Mouse (Mus musculus) embryonic facial prominence, embryonic 10.5 days (tissue): Measurements from ENCODE around the gene Obsl1. TPM values are rescaled to one million over a fixed set of nuclear protein-coding genes. Genes with fewer than 3 reads are reported as not detected.
A peak's percentile ranks its signal among the peaks of the same experiment; 100 is the strongest.

Experiments
- DNase-seq: peaks from one replicate; pipeline ENCODE4 v3.0.0-alpha.2; 2017; ENCODE audit warnings: low spot score
- H3K27ac ChIP-seq: fragments of 300-500 bp; sonication (generic); replicated peaks from 2 replicates; pipeline ENCODE4 v1.5.1; 2016; ENCODE audit warnings: mild to moderate bottlenecking
- H3K27me3 ChIP-seq: fragments of 300-500 bp; sonication (generic); replicated peaks from 2 replicates; pipeline ENCODE4 v1.6.1; 2016; ENCODE audit warnings: low read depth, mild to moderate bottlenecking; ENCODE audit not compliant: poor library complexity, severe bottlenecking
- H3K36me3 ChIP-seq: fragments of 300-500 bp; sonication (generic); replicated peaks from 2 replicates; pipeline ENCODE4 v1.6.1; 2016; ENCODE audit warnings: mild to moderate bottlenecking, moderate library complexity
- H3K4me1 ChIP-seq: fragments of 300-500 bp; sonication (generic); 2 replicates; pipeline ENCODE4 v1.6.1; 2016
- H3K4me3 ChIP-seq: fragments of 300-500 bp; sonication (generic); 2 replicates; pipeline ENCODE4 v1.5.1; 2016; ENCODE audit warnings: mild to moderate bottlenecking, moderate library complexity
- H3K9me3 ChIP-seq: fragments of 300-500 bp; sonication (generic); 2 replicates; pipeline ENCODE4 v1.6.1; 2016; ENCODE audit warnings: mild to moderate bottlenecking
- WGBS: fragments of 180-500 bp; shearing (Covaris S2); methylation state at CpG from one replicate; pipeline ENCODE4 v1.1.7; 2016; 5-methylcytosine and 5-hydroxymethylcytosine counted together
- polyA plus RNA-seq: library from polyadenylated mRNA; unstranded; fragments of >200 nt; fragmentation: Nextera tagmentation; extraction: Ambion mirVana; gene quantifications from 2 replicates; pipeline ENCODE4 v1.2.1, GENCODE M21; 2016

The Obsl1 gene
- polyA plus RNA-seq, 1 experiment from 2014 or later, result 57.9 TPM

DNA sequence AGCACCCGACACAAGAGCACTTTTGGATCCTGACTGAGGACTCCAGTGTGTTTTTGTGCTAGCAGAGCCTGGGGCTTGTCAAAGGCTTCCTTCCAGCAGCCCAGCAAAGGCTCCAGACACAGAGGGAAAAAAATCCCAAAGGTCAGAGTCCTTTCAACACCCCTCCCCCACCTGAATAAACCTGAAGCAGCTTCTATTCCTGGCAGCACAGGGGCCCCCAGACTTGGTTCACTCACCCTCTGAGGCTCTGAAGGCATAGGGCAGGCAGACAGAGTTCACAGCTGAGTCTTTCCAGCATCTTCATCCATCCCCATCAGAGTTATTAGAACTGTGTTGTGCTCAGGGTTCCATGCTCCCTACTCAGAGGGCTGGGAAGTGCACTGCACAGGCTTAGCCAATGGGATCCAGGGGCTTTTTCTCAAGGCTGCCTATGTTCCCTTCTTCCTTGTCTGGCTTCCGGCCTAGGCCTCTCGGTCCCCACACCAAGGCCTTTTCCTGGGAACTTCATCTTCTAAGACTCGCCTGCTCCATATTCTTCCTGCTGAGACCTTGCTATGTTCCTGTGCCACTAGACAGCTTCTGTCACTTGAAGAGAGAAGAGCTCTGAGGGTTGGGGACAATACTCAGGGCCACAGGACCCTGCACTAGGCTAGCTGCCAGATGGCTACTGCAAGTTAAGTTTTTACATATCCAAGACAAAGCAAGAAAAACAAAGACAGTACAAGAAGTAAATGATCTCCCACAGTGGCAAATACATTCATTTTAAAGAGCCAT is 5.4 kb upstream of the Obsl1 start:
- H3K4me3 ChIP-seq, result 0 out of 2 replicates have a peak overlapping the region, but pooled peaks have one; percentile 3
- H3K27me3 ChIP-seq, result peaks cover 30% of the 10 kb centered on the region
- WGBS, result 47% methylated on average over 4 of the region's 4 CpGs
- peak overlapping the region; percentile 80 for H3K27ac ChIP-seq
- H3K36me3 ChIP-seq, result no peaks in the 10 kb centered on the region
- H3K4me1 ChIP-seq, result peaks cover 42% of the 10 kb centered on the region
- peak; percentile 41 for DNase-seq
- H3K9me3 ChIP-seq, result no peaks in the 10 kb centered on the region

DNA sequence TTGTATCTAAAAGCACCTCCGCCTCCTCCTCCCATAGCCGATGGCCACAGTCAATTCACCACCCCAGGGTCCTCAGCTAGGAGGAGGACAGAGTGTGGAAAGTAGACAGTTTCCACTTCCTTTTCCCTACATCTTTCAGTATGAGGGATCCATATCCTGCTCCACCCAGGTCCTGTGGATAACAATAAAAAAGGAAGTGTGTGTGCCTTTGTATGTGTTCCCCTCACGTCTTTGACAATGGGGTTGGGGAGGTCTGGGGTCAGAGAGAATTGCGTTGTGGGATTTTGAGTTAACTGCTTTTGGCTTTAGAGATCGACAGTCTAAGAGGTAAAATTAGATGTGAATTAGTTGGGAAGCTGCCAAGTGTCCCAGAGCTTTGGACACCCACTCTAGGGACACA is 3.9 kb upstream of the Obsl1 start:
- Histone ChIP-seq H3K36me3 (no peaks in the 10 kb centered on the region), H3K9me3 (no peaks in the 10 kb centered on the region), H3K27ac (no peak overlapping the region), H3K4me1 (peaks cover 55% of the 10 kb centered on the region), H3K4me3 (no peak overlapping the region), H3K27me3 (peaks cover 33% of the 10 kb centered on the region)
- no peak for DNase-seq
- WGBS, result 79% methylated on average over 5 of the region's 5 CpGs

DNA sequence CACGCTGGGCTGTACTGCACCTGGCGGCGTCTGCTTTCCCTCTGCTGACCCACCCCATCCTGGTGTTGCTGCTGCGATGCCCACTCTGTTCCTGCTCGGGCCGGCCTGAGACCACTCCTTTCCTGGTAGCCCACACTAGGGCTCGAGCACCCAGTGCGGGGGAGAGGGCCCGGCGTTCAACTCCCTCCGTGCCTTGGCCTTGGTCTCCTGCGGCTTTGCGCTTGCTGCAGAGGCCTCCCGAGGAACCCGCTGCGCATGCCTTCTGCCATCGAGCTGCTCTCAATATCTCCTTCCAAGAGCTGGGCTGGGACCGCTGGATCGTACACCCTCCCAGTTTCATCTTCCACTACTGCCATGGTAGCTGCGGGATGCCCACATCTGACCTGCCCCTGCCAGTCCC is 3.3 kb upstream of the Obsl1 start:
- Histone ChIP-seq H3K4me3 (no peak overlapping the region), H3K27me3 (peaks cover 34% of the 10 kb centered on the region), H3K4me1 (peaks cover 61% of the 10 kb centered on the region), H3K27ac (no peak overlapping the region), H3K36me3 (no peaks in the 10 kb centered on the region), H3K9me3 (no peaks in the 10 kb centered on the region)
- peak; percentile 8 for DNase-seq
- 56% methylated on average over 20 of the region's 20 CpGs for WGBS

DNA sequence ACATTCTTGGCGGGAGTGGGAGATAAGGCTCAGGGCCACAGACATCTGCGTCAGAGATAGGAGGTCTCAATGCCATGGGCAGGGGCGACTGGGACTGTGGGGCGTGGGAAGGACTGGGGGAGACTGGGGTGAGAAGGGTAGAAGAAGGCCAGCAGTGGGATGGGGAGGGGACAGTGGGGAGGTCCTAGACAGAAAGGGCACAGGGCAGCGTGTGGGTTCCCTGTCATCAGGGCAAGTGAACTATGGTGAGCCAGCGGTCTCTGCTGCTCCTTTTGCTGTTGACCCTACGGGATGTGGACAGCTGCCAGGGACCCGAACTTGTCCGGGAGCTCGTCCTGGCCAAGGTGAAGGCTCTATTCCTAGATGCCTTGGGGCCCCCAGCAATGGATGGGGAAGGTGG is 754 bp upstream of the Obsl1 start, which contains the start of gene Inha:
Inha (plus strand) TSS at position 72 of the 400 bp plus-strand sequence.
- peaks cover 50% of the 10 kb centered on the region for H3K27me3 ChIP-seq

DNA sequence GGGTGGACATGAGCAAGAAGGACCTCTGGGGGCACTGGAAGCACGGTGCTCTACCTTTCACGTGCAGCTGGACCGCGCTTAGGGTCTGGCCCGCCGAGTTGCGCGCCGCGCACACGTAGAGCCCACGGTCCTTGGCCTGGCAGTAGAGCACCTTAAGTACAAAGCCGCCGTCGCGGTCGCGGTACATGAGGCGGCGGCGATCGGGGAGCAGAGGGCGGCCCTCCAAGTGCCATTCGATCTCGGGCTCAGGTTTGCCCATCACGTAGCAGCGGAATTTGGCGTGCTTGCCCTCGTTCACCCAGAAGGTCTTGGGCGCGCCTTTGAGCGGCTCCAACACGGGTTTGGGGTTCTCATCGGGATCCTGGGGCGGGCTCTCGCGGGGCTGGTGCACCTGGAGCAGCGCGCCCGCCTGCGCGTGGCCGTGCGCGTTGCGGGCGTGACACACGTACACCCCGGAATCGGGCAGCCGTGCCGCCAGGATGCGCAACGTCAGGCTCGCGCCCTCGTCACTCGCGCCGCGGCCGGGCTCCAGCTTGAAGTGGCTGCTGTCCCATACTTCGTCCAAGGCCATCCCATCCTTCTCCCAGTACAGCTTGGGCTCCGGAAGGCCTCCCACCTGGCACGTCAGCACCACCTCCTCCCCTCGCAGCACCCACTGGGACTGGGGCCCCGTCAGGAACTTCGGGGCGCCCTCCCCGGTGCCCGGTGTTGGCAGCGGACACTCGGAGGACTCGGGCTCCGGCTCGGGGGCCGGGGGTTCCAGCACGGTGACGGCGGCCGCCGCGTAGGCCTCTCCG is 895 bp downstream of the Obsl1 start:
- Histone ChIP-seq H3K4me1 (peaks cover 62% of the 10 kb centered on the region), H3K9me3 (no peaks in the 10 kb centered on the region), H3K4me3 (peak overlapping the region; percentile 94), H3K27me3 (peaks cover 50% of the 10 kb centered on the region), H3K27ac (peak overlapping the region; percentile 97), H3K36me3 (peaks cover 36% of the 10 kb centered on the region)
- peak; percentile 78 for DNase-seq
- WGBS, result under 1% methylated on average over 84 of the region's 84 CpGs

More for the DNA sequence above, 754 bp upstream of the Obsl1 start, which contains the start of gene Inha:
- no peaks in the 10 kb centered on the region for H3K9me3 ChIP-seq
- WGBS, result 75% methylated on average over 10 of the region's 10 CpGs
- no peak for DNase-seq
- H3K27ac ChIP-seq, result peak within 1 kb of the TSS; percentile 97
- peak within 1 kb of the TSS; percentile 94 for H3K4me3 ChIP-seq
- H3K36me3 ChIP-seq, result peaks cover 20% of the 10 kb centered on the region
- peaks cover 77% of the 10 kb centered on the region for H3K4me1 ChIP-seq

DNA sequence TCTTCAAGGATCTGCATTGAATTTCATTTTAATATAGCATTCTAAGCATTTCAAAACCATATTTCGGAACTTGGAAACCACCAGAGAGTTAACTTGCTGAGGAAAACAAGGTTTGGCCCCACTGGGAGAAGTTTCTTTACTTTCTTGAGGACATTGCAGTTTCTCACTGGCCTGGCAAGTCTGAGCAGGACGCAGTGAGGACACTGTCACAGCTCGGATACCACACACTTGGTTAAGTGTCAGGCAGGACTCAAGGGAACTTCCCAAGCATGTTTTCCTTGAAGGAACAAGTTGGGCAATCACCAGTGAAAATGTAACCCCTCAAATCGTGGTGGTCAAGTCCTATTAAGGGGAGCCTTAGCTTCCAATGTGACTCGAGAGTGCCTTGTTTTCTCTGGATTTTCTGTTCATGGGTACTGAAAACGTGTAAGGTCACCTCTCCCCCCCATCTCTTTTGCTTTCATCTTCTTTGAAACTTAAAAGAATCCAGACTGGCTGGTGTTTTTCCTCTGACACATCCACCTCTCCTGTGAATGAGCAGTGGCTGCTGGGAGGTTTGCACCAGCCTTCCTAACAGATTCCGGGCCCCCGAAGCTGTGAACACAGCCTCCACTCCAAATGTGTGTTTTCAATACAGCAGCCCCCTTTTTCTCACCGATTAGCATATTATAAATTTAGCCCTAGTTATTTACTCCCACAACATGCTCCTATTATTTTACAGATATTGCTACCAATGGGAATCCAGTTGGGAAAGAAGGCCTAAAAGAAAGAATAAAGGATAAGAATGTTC is 1.8 kb downstream of the Obsl1 start:
- H3K9me3 ChIP-seq, result no peaks in the 10 kb centered on the region
- H3K4me1 ChIP-seq, result peaks cover 56% of the 10 kb centered on the region
- peak overlapping the region; percentile 94 for H3K4me3 ChIP-seq
- peak overlapping the region; percentile 97; the same call in 1 of the 2 replicates for H3K27ac ChIP-seq
- no peak for DNase-seq
- H3K27me3 ChIP-seq, result peaks cover 42% of the 10 kb centered on the region
- WGBS, result 65% methylated on average over 9 of the region's 9 CpGs
- H3K36me3 ChIP-seq, result peaks cover 45% of the 10 kb centered on the region

DNA sequence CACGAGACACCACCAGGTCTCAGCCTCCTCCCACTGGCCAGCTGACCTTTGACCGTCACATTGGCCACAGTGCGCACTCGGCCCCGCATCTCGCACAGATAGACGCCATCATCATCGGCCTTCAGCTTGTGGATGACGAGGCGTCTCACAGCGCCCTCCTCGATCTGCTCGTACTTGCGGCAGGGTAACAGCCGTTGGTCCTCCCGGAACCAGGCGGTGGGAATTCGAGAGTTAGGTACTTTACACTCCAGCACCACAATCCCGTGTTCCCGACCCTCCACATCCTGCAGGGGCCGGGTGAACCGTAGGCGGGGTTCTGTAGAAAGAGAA is 2.6 kb downstream of the Obsl1 start:
- H3K9me3 ChIP-seq, result no peaks in the 10 kb centered on the region
- no peak for DNase-seq
- peaks cover 35% of the 10 kb centered on the region for H3K27me3 ChIP-seq
- H3K36me3 ChIP-seq, result peaks cover 54% of the 10 kb centered on the region
- WGBS, result 68% methylated on average over 23 of the region's 23 CpGs
- H3K4me1 ChIP-seq, result peaks cover 53% of the 10 kb centered on the region
- H3K4me3 ChIP-seq, result peak overlapping the region; percentile 94
- no peak overlapping the region for H3K27ac ChIP-seq

DNA sequence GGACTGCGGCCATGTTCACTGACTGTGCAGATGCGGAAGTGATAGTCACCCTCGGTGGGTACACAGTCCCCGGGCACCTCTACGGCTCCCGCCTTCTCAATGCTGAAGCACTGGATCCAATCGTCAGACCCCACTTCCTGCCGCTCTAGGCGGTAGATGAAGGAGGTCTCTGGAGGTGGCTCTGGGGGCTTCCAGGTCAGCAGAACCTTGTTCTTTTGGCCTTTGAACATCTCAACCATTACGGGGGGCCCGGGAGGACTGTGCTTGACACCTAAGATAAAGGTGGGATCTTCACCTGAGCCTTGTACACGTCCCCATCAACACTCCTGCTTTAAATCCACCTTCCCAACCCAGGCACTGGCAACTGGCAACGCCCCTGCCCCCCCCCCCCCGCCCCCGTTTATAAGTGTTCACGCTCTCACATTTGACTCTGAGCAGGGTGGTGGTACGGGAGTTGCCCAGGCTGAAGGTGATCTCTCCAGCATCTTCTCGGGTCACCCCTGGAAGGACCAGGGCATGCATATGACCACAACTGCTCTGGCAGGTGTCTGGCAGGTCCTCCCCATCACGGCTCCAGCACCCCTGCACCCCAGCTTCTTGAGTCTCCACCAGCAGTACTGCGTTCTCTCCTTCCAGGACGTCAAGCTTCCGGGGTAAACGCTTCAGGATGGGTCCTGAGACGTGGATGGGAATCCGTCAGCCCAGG is 3.2 kb downstream of the Obsl1 start:
- Histone ChIP-seq H3K4me1 (peaks cover 51% of the 10 kb centered on the region), H3K36me3 (peaks cover 59% of the 10 kb centered on the region), H3K27ac (no peak overlapping the region), H3K9me3 (no peaks in the 10 kb centered on the region), H3K4me3 (0 out of 2 replicates have a peak overlapping the region, but pooled peaks have one; percentile 94), H3K27me3 (peaks cover 33% of the 10 kb centered on the region)
- DNase-seq, result no peak
- 86% methylated on average over 25 of the region's 25 CpGs for WGBS

DNA sequence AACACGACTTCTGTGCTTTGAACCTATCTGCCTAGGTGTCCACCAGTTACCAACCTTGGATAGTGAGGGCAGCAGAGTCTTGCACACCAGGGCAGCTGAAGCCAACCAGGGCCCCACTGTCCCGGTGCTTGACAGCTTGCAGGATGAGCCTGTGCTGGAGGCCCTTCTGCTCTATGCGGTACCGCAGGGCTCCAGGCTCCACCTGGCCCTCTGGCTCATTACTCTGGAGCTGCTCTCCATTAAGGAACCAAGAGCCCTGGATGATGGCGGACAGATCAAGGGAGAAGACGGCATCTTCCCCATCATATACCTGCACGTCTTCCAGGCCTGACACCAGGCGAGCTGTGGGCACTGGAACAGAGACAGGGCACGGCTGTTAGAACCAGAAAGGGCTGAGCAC is 4.3 kb downstream of the Obsl1 start:
- H3K27me3 ChIP-seq, result peaks cover 22% of the 10 kb centered on the region
- 94% methylated on average over 9 of the region's 9 CpGs for WGBS

DNA sequence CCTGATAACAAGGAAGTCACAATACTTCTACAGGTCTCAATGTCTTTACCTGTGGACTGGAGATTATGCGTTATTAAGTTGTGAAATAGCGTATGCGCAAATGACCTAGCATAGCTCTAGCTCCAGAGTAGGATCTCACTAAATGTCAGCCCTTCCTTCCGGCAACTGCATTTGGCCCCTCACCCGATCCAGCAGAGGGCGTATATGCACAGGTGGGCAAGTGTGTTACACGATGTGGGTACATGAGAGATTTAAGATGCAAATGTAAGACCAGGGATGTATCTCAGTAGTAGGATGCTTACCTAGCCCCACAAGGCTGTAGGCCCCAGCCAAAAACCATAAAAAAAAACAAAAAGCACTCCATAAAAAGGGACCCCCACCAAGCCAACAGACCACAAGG is 6.8 kb downstream of the Obsl1 start:
- Histone ChIP-seq H3K36me3 (peaks cover 86% of the 10 kb centered on the region), H3K4me1 (peaks cover 23% of the 10 kb centered on the region), H3K27ac (no peak overlapping the region), H3K27me3 (peaks cover 15% of the 10 kb centered on the region), H3K9me3 (no peaks in the 10 kb centered on the region), H3K4me3 (no peak overlapping the region)
- DNase-seq, result peak; percentile 9
- WGBS, result 78% methylated on average over 7 of the region's 7 CpGs

More for the DNA sequence above, 4.3 kb downstream of the Obsl1 start:
- no peak for DNase-seq
- no peak overlapping the region for H3K4me3 ChIP-seq
- peaks cover 71% of the 10 kb centered on the region for H3K36me3 ChIP-seq
- no peaks in the 10 kb centered on the region for H3K9me3 ChIP-seq
- no peak overlapping the region for H3K27ac ChIP-seq
- peaks cover 39% of the 10 kb centered on the region for H3K4me1 ChIP-seq

DNA sequence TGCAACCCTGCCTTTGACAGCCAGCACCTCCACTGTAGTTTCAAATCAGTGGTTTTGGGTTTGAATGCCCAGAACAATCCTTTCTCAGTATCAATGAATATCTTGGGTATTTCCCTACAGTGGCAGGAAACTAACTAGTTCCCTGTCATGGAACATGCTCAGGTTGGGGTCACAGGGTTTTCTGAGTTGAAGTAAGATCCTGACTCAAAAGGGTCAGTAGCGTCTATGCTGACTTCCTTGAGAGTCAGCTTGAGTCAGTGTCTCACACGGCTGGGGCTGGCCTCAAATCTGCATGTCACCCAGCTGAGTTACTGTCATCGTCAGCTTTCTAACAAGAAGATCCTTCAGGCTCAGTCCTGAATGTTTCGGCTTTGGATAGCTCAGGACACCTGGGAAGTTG is 7.4 kb downstream of the Obsl1 start:
- Histone ChIP-seq H3K4me1 (peaks cover 17% of the 10 kb centered on the region), H3K4me3 (no peak overlapping the region), H3K27ac (no peak overlapping the region), H3K36me3 (peaks cover 85% of the 10 kb centered on the region), H3K27me3 (peaks cover 10% of the 10 kb centered on the region), H3K9me3 (no peaks in the 10 kb centered on the region)
- no peak for DNase-seq
- WGBS, result 87% methylated on average over 4 of the region's 4 CpGs
